Mouse (Mus musculus): ENCODE measurements around the gene Sdk2. TPM values are rescaled to one million over a fixed set of nuclear protein-coding genes. Genes with fewer than 3 reads are reported as not detected.
A peak's percentile ranks its signal among the peaks of the same experiment; 100 is the strongest.

The Sdk2 gene
- polyA plus RNA-seq, 1 experiment from 2014 or later: 1.5 TPM

- H3K9me3 ChIP-seq: no peaks in the 10 kb centered on the region
- H3K27ac ChIP-seq: peak overlapping the region; percentile 87
- peaks cover 70% of the 10 kb centered on the region for H3K4me1 ChIP-seq
- peak; percentile 51 for DNase-seq (ENCODE audit: extremely low spot score, low spot score)
- peak overlapping the region; percentile 77 for H3K4me3 ChIP-seq
- H3K27me3 ChIP-seq (ENCODE audit: poor library complexity, severe bottlenecking): peaks cover 100% of the 10 kb centered on the region
- under 1% methylated on average over 90 of the region's 90 CpGs for WGBS
- no peaks in the 10 kb centered on the region for H3K36me3 ChIP-seq (replicated peaks)
These were observed 522 bp downstream of the Sdk2 start for GRCm38 (mm10) chr11:114066098-114066950.

- Histone ChIP-seq H3K9me3 (no peaks in the 10 kb centered on the region), H3K4me3 (peak overlapping the region; percentile 77), H3K27ac (peak overlapping the region; percentile 87), H3K36me3 (replicated peaks) (no peaks in the 10 kb centered on the region), H3K27me3 (ENCODE audit: poor library complexity, severe bottlenecking) (peaks cover 100% of the 10 kb centered on the region), H3K4me1 (peaks cover 70% of the 10 kb centered on the region)
- WGBS: 3% methylated on average over 19 of the region's 19 CpGs
- DNase-seq (ENCODE audit: extremely low spot score, low spot score): peak; percentile 30
These were observed 1.2 kb downstream of the Sdk2 start for GRCm38 (mm10) chr11:114065596-114065995.

- Histone ChIP-seq H3K27me3 (ENCODE audit: poor library complexity, severe bottlenecking) (peaks cover 100% of the 10 kb centered on the region), H3K4me1 (peaks cover 66% of the 10 kb centered on the region), H3K4me3 (peak overlapping the region; percentile 77), H3K27ac (peak overlapping the region; percentile 87), H3K36me3 (replicated peaks) (no peaks in the 10 kb centered on the region), H3K9me3 (no peaks in the 10 kb centered on the region)
- under 1% methylated on average over 32 of the region's 32 CpGs for WGBS
- DNase-seq (ENCODE audit: extremely low spot score, low spot score): peak; percentile 44
These were observed 1.9 kb downstream of the Sdk2 start for GRCm38 (mm10) chr11:114064871-114065388.

- Histone ChIP-seq H3K36me3 (replicated peaks) (no peaks in the 10 kb centered on the region), H3K4me3 (no peak overlapping the region), H3K27ac (no peak overlapping the region), H3K4me1 (peaks cover 46% of the 10 kb centered on the region), H3K9me3 (no peaks in the 10 kb centered on the region), H3K27me3 (ENCODE audit: poor library complexity, severe bottlenecking) (peaks cover 88% of the 10 kb centered on the region)
- WGBS: 79% methylated on average over 7 of the region's 7 CpGs
- no peak for DNase-seq (ENCODE audit: extremely low spot score, low spot score)
These were observed 4.9 kb downstream of the Sdk2 start for GRCm38 (mm10) chr11:114061946-114062345.

GRCm38 (mm10) chr11:114061265-114061664 lies 5.6 kb downstream of the Sdk2 start:
- Histone ChIP-seq H3K36me3 (replicated peaks) (no peaks in the 10 kb centered on the region), H3K4me1 (peaks cover 39% of the 10 kb centered on the region), H3K27me3 (ENCODE audit: poor library complexity, severe bottlenecking) (peaks cover 81% of the 10 kb centered on the region), H3K27ac (no peak overlapping the region), H3K9me3 (no peaks in the 10 kb centered on the region), H3K4me3 (no peak overlapping the region)
- DNase-seq (ENCODE audit: extremely low spot score, low spot score): no peak
- WGBS: 65% methylated on average over 2 of the region's 2 CpGs

- H3K9me3 ChIP-seq: no peaks in the 10 kb centered on the region
- peaks cover 32% of the 10 kb centered on the region for H3K27me3 ChIP-seq (ENCODE audit: poor library complexity, severe bottlenecking)
- H3K36me3 ChIP-seq (replicated peaks): no peaks in the 10 kb centered on the region
- peaks cover 12% of the 10 kb centered on the region; the same call in 1 of the 2 replicates for H3K4me1 ChIP-seq
- no peak overlapping the region for H3K27ac ChIP-seq
- H3K4me3 ChIP-seq: no peak overlapping the region
- WGBS: 58% methylated on average over 2 of the region's 2 CpGs
- no peak for DNase-seq (ENCODE audit: extremely low spot score, low spot score)
These were observed 10.5 kb downstream of the Sdk2 start for GRCm38 (mm10) chr11:114056351-114056750.

- no peak for DNase-seq (ENCODE audit: extremely low spot score, low spot score)
- WGBS: 78% methylated on average over 17 of the region's 17 CpGs
- Histone ChIP-seq H3K27ac (no peak overlapping the region), H3K9me3 (no peaks in the 10 kb centered on the region), H3K4me3 (no peak overlapping the region), H3K36me3 (replicated peaks) (no peaks in the 10 kb centered on the region), H3K27me3 (ENCODE audit: poor library complexity, severe bottlenecking) (peaks cover 19% of the 10 kb centered on the region; the same call in 1 of the 2 replicates), H3K4me1 (peaks cover 19% of the 10 kb centered on the region)
These were observed 12.1 kb downstream of the Sdk2 start for GRCm38 (mm10) chr11:114054581-114055315.

GRCm38 (mm10) chr11:114051361-114051760 lies 15.5 kb downstream of the Sdk2 start:
- H3K27ac ChIP-seq: peak overlapping the region; percentile 48; the same call in 1 of the 2 replicates
- 75% methylated on average over 4 of the region's 4 CpGs for WGBS
- H3K4me3 ChIP-seq: no peak overlapping the region
- no peak for DNase-seq (ENCODE audit: extremely low spot score, low spot score)
- peaks cover 6% of the 10 kb centered on the region; the same call in 1 of the 2 replicates for H3K9me3 ChIP-seq
- 0 out of 2 replicates have a peak, but pooled peaks cover 3% of the 10 kb centered on the region for H3K36me3 ChIP-seq (replicated peaks)
- 0 out of 2 replicates have a peak, but pooled peaks cover 3% of the 10 kb centered on the region for H3K27me3 ChIP-seq (ENCODE audit: poor library complexity, severe bottlenecking)
- H3K4me1 ChIP-seq: peaks cover 42% of the 10 kb centered on the region

GRCm38 (mm10) chr11:114050511-114050910 lies 16.3 kb downstream of the Sdk2 start:
- DNase-seq (ENCODE audit: extremely low spot score, low spot score): no peak
- Histone ChIP-seq H3K4me3 (no peak overlapping the region), H3K4me1 (peaks cover 42% of the 10 kb centered on the region), H3K36me3 (replicated peaks) (0 out of 2 replicates have a peak, but pooled peaks cover 3% of the 10 kb centered on the region), H3K27ac (no peak overlapping the region), H3K27me3 (ENCODE audit: poor library complexity, severe bottlenecking) (0 out of 2 replicates have a peak, but pooled peaks cover 3% of the 10 kb centered on the region), H3K9me3 (peaks cover 9% of the 10 kb centered on the region; the same call in 1 of the 2 replicates)
- whole genome bisulfite sequencing: 81% methylated on average over 3 of the region's 3 CpGs

- Histone ChIP-seq H3K36me3 (replicated peaks) (0 out of 2 replicates have a peak, but pooled peaks cover 3% of the 10 kb centered on the region), H3K9me3 (peaks cover 9% of the 10 kb centered on the region; the same call in 1 of the 2 replicates), H3K4me3 (no peak overlapping the region), H3K27me3 (ENCODE audit: poor library complexity, severe bottlenecking) (peaks cover 4% of the 10 kb centered on the region; the same call in 1 of the 2 replicates), H3K4me1 (peaks cover 40% of the 10 kb centered on the region), H3K27ac (peak overlapping the region; percentile 80)
- peak; percentile 42 for DNase-seq (ENCODE audit: extremely low spot score, low spot score)
- WGBS: 20% methylated on average over 10 of the region's 10 CpGs
These were observed 18.9 kb downstream of the Sdk2 start for GRCm38 (mm10) chr11:114047887-114048331.

- H3K9me3 ChIP-seq: peaks cover 9% of the 10 kb centered on the region; the same call in 1 of the 2 replicates
- no peak overlapping the region for H3K4me3 ChIP-seq
- peaks cover 40% of the 10 kb centered on the region for H3K4me1 ChIP-seq
- peaks cover 7% of the 10 kb centered on the region; the same call in 1 of the 2 replicates for H3K27me3 ChIP-seq (ENCODE audit: poor library complexity, severe bottlenecking)
- H3K27ac ChIP-seq: no peak overlapping the region
- no peak for DNase-seq (ENCODE audit: extremely low spot score, low spot score)
- 94% methylated on average over 5 of the region's 5 CpGs for whole genome bisulfite sequencing
- 0 out of 2 replicates have a peak, but pooled peaks cover 3% of the 10 kb centered on the region for H3K36me3 ChIP-seq (replicated peaks)
These were observed 19.9 kb downstream of the Sdk2 start for GRCm38 (mm10) chr11:114046927-114047326.

- DNase-seq (ENCODE audit: extremely low spot score, low spot score): no peak
- H3K9me3 ChIP-seq: peaks cover 9% of the 10 kb centered on the region; the same call in 1 of the 2 replicates
- peaks cover 4% of the 10 kb centered on the region; the same call in 1 of the 2 replicates for H3K27me3 ChIP-seq (ENCODE audit: poor library complexity, severe bottlenecking)
- no peak overlapping the region for H3K4me3 ChIP-seq
- peaks cover 52% of the 10 kb centered on the region for H3K4me1 ChIP-seq
- no peak overlapping the region for H3K27ac ChIP-seq
- H3K36me3 ChIP-seq (replicated peaks): 0 out of 2 replicates have a peak, but pooled peaks cover 3% of the 10 kb centered on the region
- 74% methylated on average over 4 of the region's 4 CpGs for WGBS
These were observed 22.5 kb downstream of the Sdk2 start for GRCm38 (mm10) chr11:114044373-114044772.
